Mouse (Mus musculus): ENCODE results near the gene Fads2. TPM values are rescaled to one million over a fixed set of nuclear protein-coding genes. Genes with fewer than 3 reads are reported as not detected.
A peak's percentile ranks its signal among the peaks of the same experiment; 100 is the strongest.

Fads2 gene
- polyA plus RNA-seq, 1 experiment from 2014 or later: 15.0 TPM

DNA sequence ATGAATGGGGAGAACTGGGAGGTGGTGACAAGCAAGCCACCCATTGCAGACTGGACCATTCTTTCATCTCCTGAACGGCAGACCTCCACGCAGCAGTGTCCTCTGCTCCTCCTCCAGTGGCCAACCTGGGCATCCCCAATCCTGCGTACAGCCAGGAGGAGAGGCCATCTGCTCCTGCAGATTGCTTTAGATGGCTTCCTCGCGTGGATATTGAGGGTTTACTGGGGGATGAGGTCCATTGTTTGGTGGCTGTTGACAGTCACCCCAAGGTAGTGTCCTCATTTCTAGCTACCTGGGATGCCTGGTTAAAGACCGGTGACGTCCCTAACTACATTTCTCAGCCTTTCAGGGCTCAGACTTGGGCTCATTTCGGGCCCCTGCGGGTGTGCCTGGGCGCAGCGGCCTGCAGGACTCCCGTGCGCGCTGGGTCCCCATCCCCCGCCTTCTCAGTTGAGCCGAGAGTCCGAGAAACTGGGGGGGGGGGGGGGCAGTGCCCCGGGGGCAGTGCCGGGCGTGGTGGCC is 60.6 kb downstream of the Fads2 start:
- H3K4me1 ChIP-seq (ENCODE audit: control insufficient read depth in 2 of 2, insufficient read depth in 2 of 2, low read length in 2 of 2): peaks cover 37 to 76% of the 10 kb centered on the region in 2 experiments
- H3K4me3 ChIP-seq (ENCODE audit: control insufficient read depth in 1 of 2, insufficient read depth in 1 of 2, low read depth in 1 of 2, low read length in 2 of 2): peak overlapping the region; percentile 57 to 82
- no peak for ATAC-seq (ENCODE audit: insufficient number of reproducible peaks, insufficient read depth, low FRiP score, low read depth)
- peak overlapping the region; percentile 87 for H3K4me2 ChIP-seq (ENCODE audit: low read length)
- WGBS: 12% methylated on average over 19 of the region's 20 CpGs
- peak overlapping the region; percentile 56 to 97 for H3K27ac ChIP-seq (replicated peaks in 1 of 2; ENCODE audit: control insufficient read depth in 1 of 2, insufficient read depth in 1 of 2, low read depth in 2 of 2, low read length in 2 of 2)
- H3K9ac ChIP-seq (ENCODE audit: low read length): peak overlapping the region; percentile 83
- H3K9me3 ChIP-seq (ENCODE audit: control insufficient read depth, low read length): no peaks in the 10 kb centered on the region
- no peaks in the 10 kb centered on the region for H3K27me3 ChIP-seq (ENCODE audit: control insufficient read depth, insufficient read depth, low read length)
- peaks cover 23% of the 10 kb centered on the region for H3K36me3 ChIP-seq (ENCODE audit: control insufficient read depth, insufficient read depth, low read length)

DNA sequence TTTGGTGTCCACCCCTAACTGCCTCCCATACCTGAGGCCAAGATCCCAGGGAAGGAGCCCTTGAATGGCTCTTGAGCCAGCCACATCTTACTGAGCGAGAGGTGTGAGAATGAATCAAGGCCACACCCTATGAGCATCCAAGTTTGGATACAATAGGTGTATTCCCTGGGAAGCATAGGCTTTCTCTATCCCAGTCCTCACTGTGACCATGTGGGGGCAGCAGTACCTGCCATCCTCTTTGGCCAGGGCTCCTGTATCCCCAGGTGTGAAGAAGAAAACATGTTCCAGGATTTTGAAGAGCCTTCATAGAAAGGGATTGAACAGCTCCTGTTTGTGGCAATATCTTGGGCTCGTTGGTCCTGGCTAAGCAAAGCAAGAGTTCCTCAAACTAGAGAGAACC is 61.9 kb downstream of the Fads2 start:
- H3K27ac ChIP-seq (replicated peaks in 1 of 2; ENCODE audit: control insufficient read depth in 1 of 2, insufficient read depth in 1 of 2, low read depth in 2 of 2, low read length in 2 of 2): peak overlapping the region; percentile 77 to 92
- H3K27me3 ChIP-seq (ENCODE audit: control insufficient read depth, insufficient read depth, low read length): no peaks in the 10 kb centered on the region
- no peak overlapping the region for H3K4me3 ChIP-seq (ENCODE audit: control insufficient read depth in 1 of 2, insufficient read depth in 1 of 2, low read depth in 1 of 2, low read length in 2 of 2)
- H3K9me3 ChIP-seq (ENCODE audit: control insufficient read depth, low read length): no peaks in the 10 kb centered on the region
- no peak for ATAC-seq (ENCODE audit: insufficient number of reproducible peaks, insufficient read depth, low FRiP score, low read depth)
- H3K36me3 ChIP-seq (ENCODE audit: control insufficient read depth, insufficient read depth, low read length): peaks cover 19% of the 10 kb centered on the region
- peaks cover 38 to 68% of the 10 kb centered on the region in 2 experiments for H3K4me1 ChIP-seq (ENCODE audit: control insufficient read depth in 2 of 2, insufficient read depth in 2 of 2, low read length in 2 of 2)
- 77% methylated on average over 2 of the region's 2 CpGs for WGBS
- H3K4me2 ChIP-seq (ENCODE audit: low read length): peak overlapping the region; percentile 41
- H3K9ac ChIP-seq (ENCODE audit: low read length): no peak overlapping the region

DNA sequence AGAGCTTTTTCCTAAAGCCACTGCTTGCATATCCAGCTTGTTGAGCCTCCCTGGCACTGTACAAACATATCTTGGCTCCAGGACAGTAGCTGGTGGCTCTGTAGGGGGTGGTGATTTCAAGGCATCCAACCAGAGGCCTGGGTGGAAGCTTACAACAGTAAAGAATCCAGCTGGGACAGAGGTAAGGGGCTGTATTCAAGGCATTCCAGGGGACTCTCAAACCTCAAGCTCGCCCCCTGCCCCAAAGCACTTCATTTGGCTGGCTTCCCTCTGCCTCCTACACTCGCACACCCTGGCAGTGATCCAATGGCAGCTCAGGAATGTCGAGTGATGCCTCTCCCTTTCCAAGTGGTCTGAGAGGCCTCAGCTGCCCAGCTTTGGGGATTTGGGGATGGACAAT is 62.6 kb downstream of the Fads2 start:
- H3K36me3 ChIP-seq (ENCODE audit: control insufficient read depth, insufficient read depth, low read length): peaks cover 19% of the 10 kb centered on the region
- H3K4me1 ChIP-seq (ENCODE audit: control insufficient read depth in 2 of 2, insufficient read depth in 2 of 2, low read length in 2 of 2): peaks cover 36 to 61% of the 10 kb centered on the region in 2 experiments
- WGBS: 4% methylated on average over 3 of the region's 3 CpGs
- peak overlapping the region; percentile 9; the same call in 1 of the 2 replicates for H3K9ac ChIP-seq (ENCODE audit: low read length)
- H3K27me3 ChIP-seq (ENCODE audit: control insufficient read depth, insufficient read depth, low read length): no peaks in the 10 kb centered on the region
- H3K4me2 ChIP-seq (ENCODE audit: low read length): peak overlapping the region; percentile 41
- H3K4me3 ChIP-seq (ENCODE audit: control insufficient read depth in 1 of 2, insufficient read depth in 1 of 2, low read depth in 1 of 2, low read length in 2 of 2): no peak overlapping the region
- peak overlapping the region; percentile 77 to 92 for H3K27ac ChIP-seq (replicated peaks in 1 of 2; ENCODE audit: control insufficient read depth in 1 of 2, insufficient read depth in 1 of 2, low read depth in 2 of 2, low read length in 2 of 2)
- no peaks in the 10 kb centered on the region for H3K9me3 ChIP-seq (ENCODE audit: control insufficient read depth, low read length)
- ATAC-seq (ENCODE audit: insufficient number of reproducible peaks, insufficient read depth, low FRiP score, low read depth): no peak

DNA sequence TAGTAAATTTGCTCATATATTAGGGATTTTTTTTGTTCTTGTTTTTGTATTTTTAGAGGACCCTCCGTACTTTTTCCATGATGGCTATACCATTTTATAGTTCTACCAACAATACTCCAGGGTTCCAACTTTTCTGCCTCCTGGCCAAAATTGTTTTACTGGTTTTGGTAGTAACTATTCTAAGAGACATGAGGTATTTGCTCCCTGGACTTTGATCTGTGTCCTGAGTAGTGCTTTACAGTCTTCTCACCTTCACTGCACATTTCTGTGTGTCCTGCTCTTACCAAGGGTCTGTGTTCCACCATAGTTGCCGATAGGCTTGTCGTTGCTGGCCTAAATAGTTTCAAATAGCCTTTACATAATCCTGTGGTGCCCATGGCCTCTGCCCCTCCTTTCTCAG is 63.2 kb downstream of the Fads2 start:
- peak overlapping the region; percentile 77 to 92 for H3K27ac ChIP-seq (replicated peaks in 1 of 2; ENCODE audit: control insufficient read depth in 1 of 2, insufficient read depth in 1 of 2, low read depth in 2 of 2, low read length in 2 of 2)
- 43% methylated on average over 3 of the region's 3 CpGs for WGBS
- no peaks in the 10 kb centered on the region for H3K9me3 ChIP-seq (ENCODE audit: control insufficient read depth, low read length)
- H3K4me2 ChIP-seq (ENCODE audit: low read length): peak overlapping the region; percentile 41
- peaks cover 22% of the 10 kb centered on the region for H3K36me3 ChIP-seq (ENCODE audit: control insufficient read depth, insufficient read depth, low read length)
- H3K27me3 ChIP-seq (ENCODE audit: control insufficient read depth, insufficient read depth, low read length): no peaks in the 10 kb centered on the region
- peaks cover 31 to 56% of the 10 kb centered on the region in 2 experiments for H3K4me1 ChIP-seq (ENCODE audit: control insufficient read depth in 2 of 2, insufficient read depth in 2 of 2, low read length in 2 of 2)
- ATAC-seq (ENCODE audit: insufficient number of reproducible peaks, insufficient read depth, low FRiP score, low read depth): no peak
- H3K4me3 ChIP-seq (ENCODE audit: control insufficient read depth in 1 of 2, insufficient read depth in 1 of 2, low read depth in 1 of 2, low read length in 2 of 2): no peak overlapping the region
- peak overlapping the region; percentile 9; the same call in 1 of the 2 replicates for H3K9ac ChIP-seq (ENCODE audit: low read length)

DNA sequence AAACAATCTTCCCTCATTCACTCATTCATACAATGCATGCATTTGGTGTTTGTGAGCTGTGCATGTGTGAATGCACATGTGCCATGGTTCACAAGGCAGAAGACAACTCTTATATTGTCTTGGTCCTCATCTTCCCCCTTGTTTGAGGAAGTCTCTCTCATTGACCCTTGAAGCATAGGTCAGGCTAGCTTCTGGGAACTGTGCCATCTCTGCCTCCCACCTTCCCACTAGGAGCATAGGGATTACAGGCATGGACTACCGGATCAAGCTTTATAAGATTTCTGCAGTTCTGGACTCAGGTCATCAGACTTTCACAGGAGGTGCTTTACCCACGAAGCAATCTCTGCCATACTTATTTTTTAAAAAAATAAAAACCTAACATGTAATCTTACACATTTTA is 64.0 kb downstream of the Fads2 start:
- peaks cover 24% of the 10 kb centered on the region for H3K36me3 ChIP-seq (ENCODE audit: control insufficient read depth, insufficient read depth, low read length)

DNA sequence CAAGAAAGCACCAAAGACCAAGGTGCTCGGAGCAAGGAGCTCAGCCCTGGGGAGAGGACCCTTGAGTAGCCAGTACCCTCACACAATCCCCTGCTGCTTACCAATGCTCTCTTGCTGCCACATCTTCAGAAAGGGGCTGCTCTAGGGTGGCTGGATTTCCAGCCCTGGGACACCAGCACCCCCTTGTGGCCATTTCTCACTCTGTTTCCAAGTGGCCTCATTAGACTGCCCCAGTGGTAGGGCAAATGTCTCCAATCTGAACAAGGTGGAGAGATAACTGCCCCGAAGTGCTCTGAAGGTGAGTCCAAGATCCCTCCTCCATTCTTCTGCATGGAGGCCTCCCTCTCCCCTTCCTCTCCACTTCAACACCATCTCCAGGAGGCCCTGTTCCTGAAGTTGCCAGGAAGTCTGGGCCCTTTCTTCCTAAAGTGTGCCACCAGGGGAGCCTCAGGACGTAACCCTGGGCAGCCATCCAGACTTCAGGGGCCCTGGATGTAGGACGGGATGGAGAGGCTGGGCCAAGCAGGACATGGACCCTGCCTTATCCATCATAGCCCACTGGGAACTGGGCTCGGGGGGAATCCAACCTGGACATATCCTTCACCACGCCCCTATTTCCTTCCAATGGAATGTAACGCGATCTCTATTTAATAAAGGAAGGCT is 66.6 kb downstream of the Fads2 start:
- Histone ChIP-seq H3K4me3 (ENCODE audit: control insufficient read depth in 1 of 2, insufficient read depth in 1 of 2, low read depth in 1 of 2, low read length in 2 of 2) (no peak overlapping the region), H3K27ac (replicated peaks in 1 of 2; ENCODE audit: control insufficient read depth in 1 of 2, insufficient read depth in 1 of 2, low read depth in 2 of 2, low read length in 2 of 2) (no peak overlapping the region), H3K4me1 (ENCODE audit: control insufficient read depth in 2 of 2, insufficient read depth in 2 of 2, low read length in 2 of 2) (peaks cover 19 to 34% of the 10 kb centered on the region in 2 experiments), H3K27me3 (ENCODE audit: control insufficient read depth, insufficient read depth, low read length) (no peaks in the 10 kb centered on the region), H3K4me2 (ENCODE audit: low read length) (no peak overlapping the region), H3K9me3 (ENCODE audit: control insufficient read depth, low read length) (no peaks in the 10 kb centered on the region), H3K9ac (ENCODE audit: low read length) (peak overlapping the region; percentile 40; the same call in 1 of the 2 replicates), H3K36me3 (ENCODE audit: control insufficient read depth, insufficient read depth, low read length) (peaks cover 41% of the 10 kb centered on the region)
- ATAC-seq (ENCODE audit: insufficient number of reproducible peaks, insufficient read depth, low FRiP score, low read depth): no peak
- WGBS: 54% methylated on average over 8 of the region's 8 CpGs

More for the DNA sequence above, 64.0 kb downstream of the Fads2 start:
- Histone ChIP-seq H3K4me1 (ENCODE audit: control insufficient read depth in 2 of 2, insufficient read depth in 2 of 2, low read length in 2 of 2) (peaks cover 26 to 48% of the 10 kb centered on the region in 2 experiments), H3K4me2 (ENCODE audit: low read length) (no peak overlapping the region), H3K9ac (ENCODE audit: low read length) (no peak overlapping the region), H3K4me3 (ENCODE audit: control insufficient read depth in 1 of 2, insufficient read depth in 1 of 2, low read depth in 1 of 2, low read length in 2 of 2) (no peak overlapping the region), H3K27ac (replicated peaks in 1 of 2; ENCODE audit: control insufficient read depth in 1 of 2, insufficient read depth in 1 of 2, low read depth in 2 of 2, low read length in 2 of 2) (no peak overlapping the region), H3K27me3 (ENCODE audit: control insufficient read depth, insufficient read depth, low read length) (no peaks in the 10 kb centered on the region), H3K9me3 (ENCODE audit: control insufficient read depth, low read length) (no peaks in the 10 kb centered on the region)
- ATAC-seq (ENCODE audit: insufficient number of reproducible peaks, insufficient read depth, low FRiP score, low read depth): no peak
- WGBS: 46% methylated on average over 2 of the region's 2 CpGs

DNA sequence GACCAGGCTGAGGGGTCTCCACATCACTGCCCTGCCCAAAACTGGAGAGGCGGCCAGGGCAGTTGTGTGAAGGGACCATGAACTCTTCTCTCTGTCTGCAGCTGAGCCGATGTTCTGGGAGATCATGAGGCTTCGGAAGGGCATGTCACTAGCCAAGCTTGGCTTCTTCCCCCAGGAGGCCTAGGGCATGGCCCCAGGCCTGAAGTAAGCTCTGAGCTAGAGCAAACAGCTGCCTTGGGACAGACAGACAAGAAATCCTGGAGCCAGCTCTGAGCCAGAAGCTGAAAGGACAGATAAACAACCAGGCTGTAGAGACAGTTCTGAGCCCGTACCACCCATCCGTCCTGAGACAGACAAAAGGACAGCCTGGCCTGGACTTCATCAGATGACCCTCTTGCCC is 67.2 kb downstream of the Fads2 start:
- no peak overlapping the region for H3K4me2 ChIP-seq (ENCODE audit: low read length)
- no peak overlapping the region for H3K4me3 ChIP-seq (ENCODE audit: control insufficient read depth in 1 of 2, insufficient read depth in 1 of 2, low read depth in 1 of 2, low read length in 2 of 2)
- no peak overlapping the region for H3K9ac ChIP-seq (ENCODE audit: low read length)
- no peak for ATAC-seq (ENCODE audit: insufficient number of reproducible peaks, insufficient read depth, low FRiP score, low read depth)
- H3K27me3 ChIP-seq (ENCODE audit: control insufficient read depth, insufficient read depth, low read length): no peaks in the 10 kb centered on the region
- H3K9me3 ChIP-seq (ENCODE audit: control insufficient read depth, low read length): no peaks in the 10 kb centered on the region
- peaks cover 13 to 28% of the 10 kb centered on the region in 2 experiments for H3K4me1 ChIP-seq (ENCODE audit: control insufficient read depth in 2 of 2, insufficient read depth in 2 of 2, low read length in 2 of 2)
- peaks cover 45% of the 10 kb centered on the region for H3K36me3 ChIP-seq (ENCODE audit: control insufficient read depth, insufficient read depth, low read length)
- no peak overlapping the region for H3K27ac ChIP-seq (replicated peaks in 1 of 2; ENCODE audit: control insufficient read depth in 1 of 2, insufficient read depth in 1 of 2, low read depth in 2 of 2, low read length in 2 of 2)
- 78% methylated on average over 5 of the region's 5 CpGs for WGBS
